Mouse (Mus musculus) telencephalon, adult 2 months (tissue): Measurements from ENCODE around the gene Ngfr.
"Not testable (repeated sequence)": the region's sequence is repeated elsewhere in the genome, so short reads cannot be mapped to it uniquely, and the experiment has no call there.

ENCODE experiments used
- DNase-seq: peaks from one replicate; pipeline ENCODE4 v3.0.0-alpha.2; 2011; ENCODE audit warnings: low read depth, low spot score

Gene Ngfr

GRCm38 (mm10) chr11:95587423-95587951, at the start of gene Ngfr:
Gene Ngfr, minus strand, starts transcription at chr11:95587735.
- DNase-seq = no peak

GRCm38 (mm10) chr11:95635030-95635429, 47.5 kb upstream of the Ngfr start:
- no peak for DNase-seq

GRCm38 (mm10) chr11:95633512-95634000, 46.0 kb upstream of the Ngfr start:
- DNase-seq = no peak

GRCm38 (mm10) chr11:95632474-95632873, 44.9 kb upstream of the Ngfr start:
- peak; percentile 48 for DNase-seq

GRCm38 (mm10) chr11:95631301-95631700, 43.8 kb upstream of the Ngfr start:
- DNase-seq = no peak

- DNase-seq = no peak
These were observed 43.0 kb upstream of the Ngfr start for GRCm38 (mm10) chr11:95630558-95630957.

- DNase-seq = no peak
These were observed 34.9 kb upstream of the Ngfr start for GRCm38 (mm10) chr11:95622426-95622825.

- no peak for DNase-seq
These were observed 34.1 kb upstream of the Ngfr start for GRCm38 (mm10) chr11:95621541-95622130.

GRCm38 (mm10) chr11:95621010-95621409, 33.5 kb upstream of the Ngfr start:
- DNase-seq = no peak

- DNase-seq = no peak
These were observed 32.4 kb upstream of the Ngfr start for GRCm38 (mm10) chr11:95619886-95620444.

GRCm38 (mm10) chr11:95619081-95619480, 31.5 kb upstream of the Ngfr start:
- no peak for DNase-seq

GRCm38 (mm10) chr11:95617785-95618465, 30.4 kb upstream of the Ngfr start:
- peak; percentile 29 for DNase-seq

GRCm38 (mm10) chr11:95614739-95615138, 27.2 kb upstream of the Ngfr start:
- DNase-seq = no peak

- DNase-seq = no peak
These were observed 23.7 kb upstream of the Ngfr start for GRCm38 (mm10) chr11:95611283-95611682.

- DNase-seq = no peak
These were observed 22.9 kb upstream of the Ngfr start for GRCm38 (mm10) chr11:95610391-95610902.

GRCm38 (mm10) chr11:95609924-95610323, 22.4 kb upstream of the Ngfr start:
- DNase-seq = no peak

- DNase-seq = not testable (repeated sequence)
These were observed 19.8 kb upstream of the Ngfr start for GRCm38 (mm10) chr11:95607286-95607685.

GRCm38 (mm10) chr11:95598214-95599062, 10.9 kb upstream of the Ngfr start:
- no peak for DNase-seq

- DNase-seq = no peak
These were observed 10.2 kb upstream of the Ngfr start for GRCm38 (mm10) chr11:95597741-95598140.

- DNase-seq = no peak
These were observed 9.2 kb upstream of the Ngfr start for GRCm38 (mm10) chr11:95596704-95597103.

GRCm38 (mm10) chr11:95596150-95596515, 8.6 kb upstream of the Ngfr start:
- DNase-seq = no peak
